Mouse (Mus musculus): ENCODE data around the gene Gjb2. TPM values are rescaled to one million over a fixed set of nuclear protein-coding genes. Genes with fewer than 3 reads are reported as not detected.
"Not testable (repeated sequence)": the region's sequence is repeated elsewhere in the genome, so short reads cannot be mapped to it uniquely, and the experiment has no call there.

Gene Gjb2
- polyA plus RNA-seq, 1 experiment from 2014 or later: 0.52 TPM

GRCm38 (mm10) chr14:57105111-57105510 lies 609 bp upstream of the Gjb2 start:
- Histone ChIP-seq H3K4me1 (peaks cover 12% of the 10 kb centered on the region; the same call in 1 of the 2 replicates), H3K27me3 (peaks cover 73% of the 10 kb centered on the region), H3K9me3 (no peaks in the 10 kb centered on the region), H3K4me2 (peak overlapping the region; percentile 100), H3K36me3 (no peaks in the 10 kb centered on the region), H3K27ac (no peak overlapping the region), H3K4me3 (peak overlapping the region; percentile 56), H3K9ac (no peak overlapping the region)
- WGBS: 13% methylated on average over 14 of the region's 14 CpGs
- no peak for ATAC-seq (ENCODE audit: borderline replicate concordance, extremely low read depth, low FRiP score, low TSS enrichment)

GRCm38 (mm10) chr14:57103711-57104105 lies 794 bp downstream of the Gjb2 start:
- Histone ChIP-seq H3K36me3 (no peaks in the 10 kb centered on the region), H3K4me2 (peak overlapping the region; percentile 100), H3K9me3 (no peaks in the 10 kb centered on the region), H3K4me3 (peak overlapping the region; percentile 56), H3K9ac (peak overlapping the region; percentile 33; the same call in 1 of the 2 replicates), H3K27ac (no peak overlapping the region), H3K4me1 (peaks cover 12% of the 10 kb centered on the region; the same call in 1 of the 2 replicates), H3K27me3 (peaks cover 73% of the 10 kb centered on the region)
- 2% methylated on average over 22 of the region's 22 CpGs for WGBS
- no peak for ATAC-seq (ENCODE audit: borderline replicate concordance, extremely low read depth, low FRiP score, low TSS enrichment)

GRCm38 (mm10) chr14:57103121-57103520 lies 1.4 kb downstream of the Gjb2 start:
- Histone ChIP-seq H3K4me2 (no peak overlapping the region; the same call in 1 of the 2 replicates), H3K36me3 (no peaks in the 10 kb centered on the region), H3K9me3 (no peaks in the 10 kb centered on the region), H3K27ac (no peak overlapping the region), H3K4me1 (peaks cover 12% of the 10 kb centered on the region; the same call in 1 of the 2 replicates), H3K27me3 (peaks cover 69% of the 10 kb centered on the region), H3K9ac (no peak overlapping the region), H3K4me3 (0 out of 2 replicates have a peak overlapping the region, but pooled peaks have one; percentile 56)
- WGBS: 53% methylated on average over 6 of the region's 6 CpGs
- ATAC-seq (ENCODE audit: borderline replicate concordance, extremely low read depth, low FRiP score, low TSS enrichment): no peak

- Histone ChIP-seq H3K9ac (no peak overlapping the region), H3K4me1 (peaks cover 12% of the 10 kb centered on the region; the same call in 1 of the 2 replicates), H3K27me3 (peaks cover 54% of the 10 kb centered on the region), H3K36me3 (no peaks in the 10 kb centered on the region), H3K27ac (no peak overlapping the region), H3K9me3 (no peaks in the 10 kb centered on the region), H3K4me3 (no peak overlapping the region), H3K4me2 (no peak overlapping the region)
- ATAC-seq (ENCODE audit: borderline replicate concordance, extremely low read depth, low FRiP score, low TSS enrichment): no peak
- 74% methylated on average over 7 of the region's 7 CpGs for WGBS
These were observed 2.9 kb downstream of the Gjb2 start for GRCm38 (mm10) chr14:57101623-57102022.

- Histone ChIP-seq H3K9me3 (no peaks in the 10 kb centered on the region), H3K4me3 (no peak overlapping the region), H3K27ac (no peak overlapping the region), H3K27me3 (0 out of 2 replicates have a peak, but pooled peaks cover 2% of the 10 kb centered on the region), H3K4me2 (no peak overlapping the region), H3K4me1 (no peaks in the 10 kb centered on the region), H3K9ac (no peak overlapping the region), H3K36me3 (no peaks in the 10 kb centered on the region)
- WGBS: 59% methylated on average over 4 of the region's 4 CpGs
- no peak for ATAC-seq (ENCODE audit: borderline replicate concordance, extremely low read depth, low FRiP score, low TSS enrichment)
These were observed 8.6 kb downstream of the Gjb2 start for GRCm38 (mm10) chr14:57095855-57096254.

- no peak for ATAC-seq (ENCODE audit: borderline replicate concordance, extremely low read depth, low FRiP score, low TSS enrichment)
- Histone ChIP-seq H3K4me3 (no peak overlapping the region), H3K9ac (no peak overlapping the region), H3K4me2 (no peak overlapping the region), H3K27ac (no peak overlapping the region), H3K27me3 (no peaks in the 10 kb centered on the region), H3K36me3 (no peaks in the 10 kb centered on the region), H3K4me1 (no peaks in the 10 kb centered on the region), H3K9me3 (no peaks in the 10 kb centered on the region)
- 4% methylated on average over 8 of the region's 8 CpGs for WGBS
These were observed 11.5 kb downstream of the Gjb2 start for GRCm38 (mm10) chr14:57093029-57093428.

- no peak overlapping the region for H3K27ac ChIP-seq
- no peaks in the 10 kb centered on the region for H3K36me3 ChIP-seq
- no peak overlapping the region for H3K4me2 ChIP-seq
- H3K9me3 ChIP-seq: no peaks in the 10 kb centered on the region
- ATAC-seq (ENCODE audit: borderline replicate concordance, extremely low read depth, low FRiP score, low TSS enrichment): no peak
- H3K27me3 ChIP-seq: no peaks in the 10 kb centered on the region
- H3K4me3 ChIP-seq: no peak overlapping the region
- H3K9ac ChIP-seq: no peak overlapping the region
- H3K4me1 ChIP-seq: peaks cover 6% of the 10 kb centered on the region; the same call in 1 of the 2 replicates
- 32% methylated on average over 2 of the region's 2 CpGs for WGBS
These were observed 14.5 kb downstream of the Gjb2 start for GRCm38 (mm10) chr14:57090001-57090400.

GRCm38 (mm10) chr14:57089107-57089506 lies 15.4 kb downstream of the Gjb2 start:
- Histone ChIP-seq H3K4me3 (no peak overlapping the region), H3K4me1 (peaks cover 15% of the 10 kb centered on the region), H3K4me2 (no peak overlapping the region), H3K36me3 (no peaks in the 10 kb centered on the region), H3K27me3 (no peaks in the 10 kb centered on the region), H3K9ac (no peak overlapping the region), H3K27ac (no peak overlapping the region), H3K9me3 (no peaks in the 10 kb centered on the region)
- 77% methylated on average over 7 of the region's 7 CpGs for WGBS
- ATAC-seq (ENCODE audit: borderline replicate concordance, extremely low read depth, low FRiP score, low TSS enrichment): no peak

GRCm38 (mm10) chr14:57084180-57084668 lies 20.3 kb downstream of the Gjb2 start:
- H3K4me2 ChIP-seq: no peak overlapping the region
- no peaks in the 10 kb centered on the region for H3K36me3 ChIP-seq
- H3K4me1 ChIP-seq: peaks cover 23% of the 10 kb centered on the region
- no peak for ATAC-seq (ENCODE audit: borderline replicate concordance, extremely low read depth, low FRiP score, low TSS enrichment)
- H3K4me3 ChIP-seq: no peak overlapping the region
- H3K27ac ChIP-seq: peak overlapping the region; percentile 73
- H3K27me3 ChIP-seq: no peaks in the 10 kb centered on the region
- no peak overlapping the region for H3K9ac ChIP-seq
- no peaks in the 10 kb centered on the region for H3K9me3 ChIP-seq
- 10% methylated on average over 11 of the region's 11 CpGs for WGBS

GRCm38 (mm10) chr14:57082863-57083262 lies 21.6 kb downstream of the Gjb2 start:
- 93% methylated on average over 1 of the region's 1 CpGs for WGBS
- no peak overlapping the region for H3K4me2 ChIP-seq
- no peaks in the 10 kb centered on the region for H3K9me3 ChIP-seq

GRCm38 (mm10) chr14:57075537-57075936 lies 29.0 kb downstream of the Gjb2 start:
- 71% methylated on average over 6 of the region's 6 CpGs for WGBS
- no peak overlapping the region for H3K9ac ChIP-seq
- H3K27me3 ChIP-seq: no peaks in the 10 kb centered on the region
- no peaks in the 10 kb centered on the region for H3K9me3 ChIP-seq
- H3K36me3 ChIP-seq: no peaks in the 10 kb centered on the region
- H3K27ac ChIP-seq: no peak overlapping the region
- no peaks in the 10 kb centered on the region for H3K4me1 ChIP-seq
- H3K4me2 ChIP-seq: no peak overlapping the region
- no peak overlapping the region for H3K4me3 ChIP-seq
- ATAC-seq (ENCODE audit: borderline replicate concordance, extremely low read depth, low FRiP score, low TSS enrichment): no peak

More at GRCm38 (mm10) chr14:57082863-57083262, 21.6 kb downstream of the Gjb2 start:
- ATAC-seq (ENCODE audit: borderline replicate concordance, extremely low read depth, low FRiP score, low TSS enrichment): no peak
- H3K4me1 ChIP-seq: peaks cover 23% of the 10 kb centered on the region
- H3K9ac ChIP-seq: no peak overlapping the region
- no peaks in the 10 kb centered on the region for H3K27me3 ChIP-seq
- H3K4me3 ChIP-seq: no peak overlapping the region
- H3K27ac ChIP-seq: no peak overlapping the region
- H3K36me3 ChIP-seq: no peaks in the 10 kb centered on the region

GRCm38 (mm10) chr14:57069906-57070305 lies 34.6 kb downstream of the Gjb2 start:
- H3K27me3 ChIP-seq; H3K27ac ChIP-seq; H3K4me1 ChIP-seq; H3K4me3 ChIP-seq; H3K9me3 ChIP-seq; H3K9ac ChIP-seq; ATAC-seq (ENCODE audit: borderline replicate concordance, extremely low read depth, low FRiP score, low TSS enrichment); H3K4me2 ChIP-seq; H3K36me3 ChIP-seq: not testable (repeated sequence)
- WGBS: 0% methylated on average over 2 of the region's 2 CpGs

- Histone ChIP-seq H3K36me3 (no peaks in the 10 kb centered on the region), H3K4me3 (no peak overlapping the region), H3K4me2 (no peak overlapping the region), H3K9me3 (no peaks in the 10 kb centered on the region), H3K27me3 (no peaks in the 10 kb centered on the region), H3K4me1 (no peaks in the 10 kb centered on the region), H3K27ac (no peak overlapping the region), H3K9ac (no peak overlapping the region)
- no peak for ATAC-seq (ENCODE audit: borderline replicate concordance, extremely low read depth, low FRiP score, low TSS enrichment)
These were observed 38.4 kb downstream of the Gjb2 start for GRCm38 (mm10) chr14:57066053-57066452.
